Mouse (Mus musculus): ENCODE results near the gene Atp2a1.

DNA sequence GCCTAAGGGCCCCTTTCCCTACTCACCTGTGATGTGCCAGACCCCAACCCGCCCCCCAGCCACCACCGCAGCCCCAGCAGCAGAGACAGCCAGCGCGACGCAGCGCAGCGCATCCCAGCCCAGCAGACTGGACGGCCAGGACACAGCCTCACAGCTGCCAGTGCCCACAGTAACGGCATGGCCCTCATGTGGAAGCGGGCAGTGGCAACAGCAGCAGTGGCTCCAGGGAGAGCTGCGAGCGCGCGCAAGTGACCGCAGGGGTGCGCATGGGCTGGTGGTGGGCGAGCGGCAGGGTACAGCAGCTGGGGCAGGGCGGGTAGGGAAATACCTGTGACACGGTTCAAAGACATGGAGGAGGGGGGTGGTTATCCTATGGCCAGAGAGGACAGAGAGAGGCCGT is 16.7 kb downstream of the Atp2a1 start:
- no peak for TF ChIP-seq GATA1 (IDR thresholded peaks at IDR 0.05; ENCODE audit: borderline replicate concordance, low read length)
- TF ChIP-seq FLI1 (IDR thresholded peaks at IDR 0.05; ENCODE audit: low read length) = no peak

Measured in megakaryocyte, embryonic 14.5 days (primary cell).